Mouse (Mus musculus) myocyte (in vitro differentiated cells): ENCODE results near the gene Syk.

ENCODE experiments used
- MAX ChIP-seq: IDR thresholded peaks from one replicate; pipeline ENCODE4 v1.6.1; 2011; ENCODE audit warnings: low read depth, mild to moderate bottlenecking, control low read depth
- MYOG ChIP-seq, 3 experiments: IDR thresholded peaks; one replicate each; pipeline ENCODE4 v1.6.1; 2011; ENCODE audit warnings: control low read depth in 2 of 3, low read depth in 2 of 3, mild to moderate bottlenecking in 2 of 3; ENCODE audit not compliant: insufficient read length in 2 of 3, control insufficient read depth in 1 of 3, insufficient read depth in 1 of 3
- POLR2A ChIP-seq: IDR thresholded peaks from one replicate; pipeline ENCODE4 v1.6.1; 2011; ENCODE audit warnings: low read depth, mild to moderate bottlenecking, control low read depth, moderate library complexity; ENCODE audit not compliant: insufficient read length
- POLR2AphosphoS2 ChIP-seq: IDR thresholded peaks from one replicate; pipeline ENCODE4 v1.6.1; 2011; ENCODE audit warnings: low read depth, control low read depth; ENCODE audit not compliant: insufficient read length
- REST ChIP-seq: IDR thresholded peaks from one replicate; pipeline ENCODE4 v1.6.1; 2011; ENCODE audit warnings: mild to moderate bottlenecking, control low read depth, moderate library complexity; ENCODE audit not compliant: insufficient read depth, insufficient read length
- SRF ChIP-seq: IDR thresholded peaks from one replicate; pipeline ENCODE4 v1.6.1; 2011; ENCODE audit warnings: low read depth; ENCODE audit not compliant: control insufficient read depth, insufficient read length
- TCF12 ChIP-seq: IDR thresholded peaks from one replicate; pipeline ENCODE4 v1.6.1; 2011; ENCODE audit warnings: mild to moderate bottlenecking, control low read depth; ENCODE audit not compliant: poor library complexity, insufficient read depth, severe bottlenecking
- TCF3 ChIP-seq: IDR thresholded peaks from one replicate; pipeline ENCODE4 v1.6.1; 2011; ENCODE audit warnings: low read depth, control low read depth; ENCODE audit not compliant: insufficient read length
- USF1 ChIP-seq: IDR thresholded peaks from one replicate; pipeline ENCODE4 v1.6.1; 2011; ENCODE audit warnings: low read depth, mild to moderate bottlenecking, control low read depth, moderate library complexity

DNA sequence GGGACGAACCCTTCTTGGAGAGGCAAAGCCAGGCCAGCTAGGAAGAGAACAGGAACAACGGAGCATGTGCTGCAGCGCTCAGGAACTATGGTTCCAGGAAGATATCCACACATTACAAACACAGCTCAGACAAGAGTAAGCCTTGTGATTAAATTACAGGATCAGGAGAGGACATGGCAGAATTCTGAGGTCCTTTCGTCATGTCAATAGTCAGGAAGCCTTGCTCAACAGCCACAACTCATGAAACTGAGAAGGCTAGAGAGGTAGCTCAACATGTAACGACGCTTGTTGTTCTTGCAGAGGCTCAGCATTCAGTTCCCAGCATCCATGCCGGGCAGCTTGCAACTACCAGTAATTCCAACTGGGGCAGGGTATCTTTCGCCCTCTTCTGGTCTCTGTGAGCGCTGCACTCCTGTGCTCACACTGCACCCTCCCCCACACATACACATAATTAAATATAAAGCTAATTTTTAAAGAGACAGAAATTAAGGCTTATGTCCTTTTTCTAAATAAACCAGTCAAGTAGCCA is 44.3 kb upstream of the Syk start:
- TF ChIP-seq SRF: no peak
- no peak for TF ChIP-seq MAX
- no peak for TF ChIP-seq POLR2A
- no peak for TF ChIP-seq USF1
- no peak for TF ChIP-seq MYOG (IDR thresholded peaks at IDR 0.05; ENCODE audit: control insufficient read depth in 1 of 3, insufficient read depth in 1 of 3, insufficient read length in 2 of 3, low read depth in 2 of 3)
- TF ChIP-seq REST: no peak
- TF ChIP-seq POLR2AphosphoS2: no peak
- TF ChIP-seq TCF12: no peak
- TF ChIP-seq TCF3: no peak
